Mouse (Mus musculus): ENCODE results near the gene Taf15. TPM values are rescaled to one million over a fixed set of nuclear protein-coding genes. Genes with fewer than 3 reads are reported as not detected.

The Taf15 gene
- polyA plus RNA-seq, 1 experiment from 2014 or later = 17.1 TPM

- no peak overlapping the region for H3K4me2 ChIP-seq (ENCODE audit: low read length)
- WGBS = 93% methylated on average over 3 of the region's 3 CpGs
Observed at GRCm38 (mm10) chr11:83468765-83469164, 4.1 kb upstream of the Taf15 start.

GRCm38 (mm10) chr11:83471766-83472165 is 1.1 kb upstream of the Taf15 start:
- Histone ChIP-seq H3K4me2 (ENCODE audit: low read length) (peak overlapping the region; percentile 66), H3K27ac (ENCODE audit: low read length) (no peak overlapping the region), H3K27me3 (replicated peaks; ENCODE audit: control insufficient read depth, insufficient read depth, low read length) (no peaks in the 10 kb centered on the region), H3K4me3 (replicated peaks; ENCODE audit: low read length) (no peak overlapping the region; the same call in 1 of the 2 replicates), H3K36me3 (ENCODE audit: control insufficient read depth, insufficient read depth) (no peaks in the 10 kb centered on the region), H3K9me3 (ENCODE audit: control insufficient read depth, low read length) (no peaks in the 10 kb centered on the region), H3K4me1 (replicated peaks; ENCODE audit: control insufficient read depth, insufficient read depth, low read length) (peaks cover 22% of the 10 kb centered on the region), H3K9ac (replicated peaks; ENCODE audit: low read depth, low read length) (no peak overlapping the region)
- 96% methylated on average over 2 of the region's 2 CpGs for whole genome bisulfite sequencing
- no peak for ATAC-seq

More at GRCm38 (mm10) chr11:83468765-83469164, 4.1 kb upstream of the Taf15 start:
- Histone ChIP-seq H3K4me3 (replicated peaks; ENCODE audit: low read length) (no peak overlapping the region), H3K9ac (replicated peaks; ENCODE audit: low read depth, low read length) (no peak overlapping the region), H3K27ac (ENCODE audit: low read length) (no peak overlapping the region), H3K4me1 (replicated peaks; ENCODE audit: control insufficient read depth, insufficient read depth, low read length) (peaks cover 19% of the 10 kb centered on the region), H3K9me3 (ENCODE audit: control insufficient read depth, low read length) (no peaks in the 10 kb centered on the region), H3K36me3 (ENCODE audit: control insufficient read depth, insufficient read depth) (no peaks in the 10 kb centered on the region), H3K27me3 (replicated peaks; ENCODE audit: control insufficient read depth, insufficient read depth, low read length) (peaks cover 6% of the 10 kb centered on the region)
- ATAC-seq = no peak

GRCm38 (mm10) chr11:83473235-83474016 is 540 bp downstream of the Taf15 start:
- WGBS = under 1% methylated on average over 43 of the region's 52 CpGs
- Histone ChIP-seq H3K4me1 (replicated peaks; ENCODE audit: control insufficient read depth, insufficient read depth, low read length) (peaks cover 16% of the 10 kb centered on the region), H3K4me2 (ENCODE audit: low read length) (peak overlapping the region; percentile 75), H3K4me3 (replicated peaks; ENCODE audit: low read length) (peak overlapping the region; percentile 59), H3K9me3 (ENCODE audit: control insufficient read depth, low read length) (no peaks in the 10 kb centered on the region), H3K27me3 (replicated peaks; ENCODE audit: control insufficient read depth, insufficient read depth, low read length) (no peaks in the 10 kb centered on the region), H3K9ac (replicated peaks; ENCODE audit: low read depth, low read length) (peak overlapping the region; percentile 87), H3K27ac (ENCODE audit: low read length) (peak overlapping the region; percentile 96), H3K36me3 (ENCODE audit: control insufficient read depth, insufficient read depth) (no peaks in the 10 kb centered on the region)
- ATAC-seq = peak; percentile 84

GRCm38 (mm10) chr11:83491488-83491887 is 18.6 kb downstream of the Taf15 start:
- H3K9ac ChIP-seq (replicated peaks; ENCODE audit: low read depth, low read length) = no peak overlapping the region
- H3K27me3 ChIP-seq (replicated peaks; ENCODE audit: control insufficient read depth, insufficient read depth, low read length) = no peaks in the 10 kb centered on the region
- H3K4me3 ChIP-seq (replicated peaks; ENCODE audit: low read length) = no peak overlapping the region
- no peak for ATAC-seq
- 89% methylated on average over 4 of the region's 4 CpGs for WGBS
- no peak overlapping the region for H3K27ac ChIP-seq (ENCODE audit: low read length)
- H3K4me1 ChIP-seq (replicated peaks; ENCODE audit: control insufficient read depth, insufficient read depth, low read length) = 0 out of 2 replicates have a peak, but pooled peaks cover 4% of the 10 kb centered on the region
- H3K4me2 ChIP-seq (ENCODE audit: low read length) = no peak overlapping the region
- no peaks in the 10 kb centered on the region for H3K9me3 ChIP-seq (ENCODE audit: control insufficient read depth, low read length)
- peaks cover 16% of the 10 kb centered on the region for H3K36me3 ChIP-seq (ENCODE audit: control insufficient read depth, insufficient read depth)

GRCm38 (mm10) chr11:83495571-83495970 is 22.7 kb downstream of the Taf15 start:
- Histone ChIP-seq H3K27me3 (replicated peaks; ENCODE audit: control insufficient read depth, insufficient read depth, low read length) (no peaks in the 10 kb centered on the region), H3K4me2 (ENCODE audit: low read length) (no peak overlapping the region), H3K9me3 (ENCODE audit: control insufficient read depth, low read length) (no peaks in the 10 kb centered on the region), H3K27ac (ENCODE audit: low read length) (no peak overlapping the region), H3K36me3 (ENCODE audit: control insufficient read depth, insufficient read depth) (peaks cover 7% of the 10 kb centered on the region), H3K4me3 (replicated peaks; ENCODE audit: low read length) (no peak overlapping the region), H3K4me1 (replicated peaks; ENCODE audit: control insufficient read depth, insufficient read depth, low read length) (0 out of 2 replicates have a peak, but pooled peaks cover 4% of the 10 kb centered on the region), H3K9ac (replicated peaks; ENCODE audit: low read depth, low read length) (no peak overlapping the region)
- 55% methylated on average over 2 of the region's 2 CpGs for WGBS
- ATAC-seq = no peak

GRCm38 (mm10) chr11:83504308-83504707 is 31.4 kb downstream of the Taf15 start:
- Histone ChIP-seq H3K36me3 (ENCODE audit: control insufficient read depth, insufficient read depth) (peaks cover 26% of the 10 kb centered on the region), H3K27ac (ENCODE audit: low read length) (no peak overlapping the region), H3K4me1 (replicated peaks; ENCODE audit: control insufficient read depth, insufficient read depth, low read length) (no peaks in the 10 kb centered on the region), H3K9ac (replicated peaks; ENCODE audit: low read depth, low read length) (no peak overlapping the region), H3K4me2 (ENCODE audit: low read length) (no peak overlapping the region), H3K27me3 (replicated peaks; ENCODE audit: control insufficient read depth, insufficient read depth, low read length) (no peaks in the 10 kb centered on the region), H3K9me3 (ENCODE audit: control insufficient read depth, low read length) (no peaks in the 10 kb centered on the region), H3K4me3 (replicated peaks; ENCODE audit: low read length) (no peak overlapping the region)
- WGBS = 93% methylated on average over 5 of the region's 5 CpGs
- no peak for ATAC-seq

GRCm38 (mm10) chr11:83509521-83509920 is 36.6 kb downstream of the Taf15 start:
- Histone ChIP-seq H3K4me3 (replicated peaks; ENCODE audit: low read length) (no peak overlapping the region), H3K9ac (replicated peaks; ENCODE audit: low read depth, low read length) (no peak overlapping the region), H3K27me3 (replicated peaks; ENCODE audit: control insufficient read depth, insufficient read depth, low read length) (no peaks in the 10 kb centered on the region), H3K4me1 (replicated peaks; ENCODE audit: control insufficient read depth, insufficient read depth, low read length) (no peaks in the 10 kb centered on the region), H3K4me2 (ENCODE audit: low read length) (no peak overlapping the region), H3K36me3 (ENCODE audit: control insufficient read depth, insufficient read depth) (peaks cover 4% of the 10 kb centered on the region; the same call in 1 of the 2 replicates), H3K9me3 (ENCODE audit: control insufficient read depth, low read length) (no peaks in the 10 kb centered on the region), H3K27ac (ENCODE audit: low read length) (no peak overlapping the region)
- no peak for ATAC-seq

GRCm38 (mm10) chr11:83517153-83517552 is 44.3 kb downstream of the Taf15 start:
- Histone ChIP-seq H3K27me3 (replicated peaks; ENCODE audit: control insufficient read depth, insufficient read depth, low read length) (no peaks in the 10 kb centered on the region), H3K4me3 (replicated peaks; ENCODE audit: low read length) (no peak overlapping the region), H3K27ac (ENCODE audit: low read length) (no peak overlapping the region), H3K9ac (replicated peaks; ENCODE audit: low read depth, low read length) (no peak overlapping the region), H3K9me3 (ENCODE audit: control insufficient read depth, low read length) (no peaks in the 10 kb centered on the region), H3K36me3 (ENCODE audit: control insufficient read depth, insufficient read depth) (no peaks in the 10 kb centered on the region), H3K4me2 (ENCODE audit: low read length) (no peak overlapping the region), H3K4me1 (replicated peaks; ENCODE audit: control insufficient read depth, insufficient read depth, low read length) (no peaks in the 10 kb centered on the region)
- no peak for ATAC-seq

GRCm38 (mm10) chr11:83518371-83518770 is 45.5 kb downstream of the Taf15 start:
- Histone ChIP-seq H3K27ac (ENCODE audit: low read length) (no peak overlapping the region), H3K36me3 (ENCODE audit: control insufficient read depth, insufficient read depth) (0 out of 2 replicates have a peak, but pooled peaks cover 2% of the 10 kb centered on the region), H3K4me1 (replicated peaks; ENCODE audit: control insufficient read depth, insufficient read depth, low read length) (no peaks in the 10 kb centered on the region), H3K9ac (replicated peaks; ENCODE audit: low read depth, low read length) (no peak overlapping the region), H3K9me3 (ENCODE audit: control insufficient read depth, low read length) (no peaks in the 10 kb centered on the region), H3K4me2 (ENCODE audit: low read length) (no peak overlapping the region), H3K4me3 (replicated peaks; ENCODE audit: low read length) (no peak overlapping the region), H3K27me3 (replicated peaks; ENCODE audit: control insufficient read depth, insufficient read depth, low read length) (no peaks in the 10 kb centered on the region)
- WGBS = 77% methylated on average over 6 of the region's 6 CpGs
- ATAC-seq = no peak

Measured in forebrain, embryonic 16.5 days (tissue).